13 mouse cellular contexts compared by ENCODE assay signal in the genomic region with DNA sequence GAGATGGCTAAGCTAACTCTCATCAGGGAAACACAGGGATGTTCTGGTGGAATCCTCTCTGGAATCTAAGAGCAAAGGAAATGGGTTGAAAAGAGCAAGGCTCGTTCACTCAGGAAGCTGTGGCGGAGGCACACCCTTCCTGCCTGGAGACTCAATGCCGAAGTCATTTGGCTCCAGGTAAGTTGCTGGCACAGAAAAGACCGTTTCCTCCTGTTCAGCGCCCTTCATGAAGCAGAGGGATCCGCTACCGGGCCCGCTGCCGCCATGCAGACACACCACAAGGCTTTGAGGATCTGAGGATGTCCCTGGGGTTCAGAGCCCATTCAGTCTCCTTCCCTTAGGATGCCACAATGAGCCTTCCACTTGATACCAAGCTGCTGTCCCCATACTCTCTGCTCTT. TPM values are rescaled to one million over a fixed set of nuclear protein-coding genes. Genes with fewer than 3 reads are reported as not detected.
DNase-seq lines count a peak whose midpoint lies in the region; ATAC-seq and TF ChIP-seq lines count a peak whose summit lies in the region.
"Had no signal": no experiment of that assay in that cellular context is flagged by ENCODE, and none has a peak within 500 bp of the region (broad histone marks: within the 10 kb centered on the region; RNA-seq: fewer than 3 reads in every experiment).

No protein-coding gene starts in this region.

- H3K4me1 ChIP-seq in heart, embryonic 12.5 days (replicated peaks): 0 out of 2 replicates have a peak, but pooled peaks cover 3% of the 10 kb centered on the region
- no peaks in the 10 kb centered on the region for H3K4me1 ChIP-seq in forebrain, postnatal 0 days (ENCODE audit: insufficient read depth)
- H3K4me1 ChIP-seq: hindbrain, embryonic 10.5 days; neural tube, embryonic 15.5 days; stomach, embryonic 15.5 days had no signal

- H3K4me3 ChIP-seq in heart, embryonic 12.5 days: no peak overlapping the region
- H3K4me3 ChIP-seq in forebrain, postnatal 0 days (ENCODE audit: low read depth, low read length): no peak overlapping the region
- H3K4me3 ChIP-seq: hindbrain, embryonic 10.5 days; neural tube, embryonic 15.5 days; stomach, embryonic 15.5 days had no signal

- TF ChIP-seq CTCF in forebrain, postnatal 0 days (IDR thresholded peaks at IDR 0.05; ENCODE audit: low read depth): no peak

- no peak overlapping the region for H3K4me2 ChIP-seq in heart, embryonic 12.5 days
- H3K4me2 ChIP-seq in forebrain, postnatal 0 days (ENCODE audit: low read depth): no peak overlapping the region
- H3K4me2 ChIP-seq: midbrain, embryonic 11.5 days; neural tube, embryonic 15.5 days; stomach, embryonic 15.5 days had no signal

- H3K9me3 ChIP-seq in heart, embryonic 12.5 days (replicated peaks): no peaks in the 10 kb centered on the region
- H3K9me3 ChIP-seq in forebrain, postnatal 0 days (ENCODE audit: low read length): no peaks in the 10 kb centered on the region
- H3K9me3 ChIP-seq: hindbrain, embryonic 10.5 days; neural tube, embryonic 15.5 days; stomach, embryonic 15.5 days had no signal

- peak; percentile 96 for DNase-seq in heart, adult 11 months
- peak; percentile 40 for DNase-seq in ZHBTc4 (ENCODE audit: low read depth, low spot score)
- DNase-seq in kidney, adult 18-20 months: peak; percentile 31
- DNase-seq in lung, postnatal 25 days (ENCODE audit: low spot score): peak; percentile 16
- no peak for DNase-seq in neural tube, embryonic 10.5 days (ENCODE audit: extremely low spot score, low spot score)
- no peak for DNase-seq in forebrain, postnatal 0 days
- DNase-seq: layer of hippocampus, adult 9-11 months; right cerebral cortex, postnatal 14 days had no signal

- ATAC-seq in heart, embryonic 12.5 days (ENCODE audit: insufficient number of reproducible peaks, low FRiP score): no peak
- no peak for ATAC-seq in forebrain, postnatal 0 days

- H3K36me3 ChIP-seq in heart, embryonic 12.5 days: no peaks in the 10 kb centered on the region
- H3K36me3 ChIP-seq in forebrain, postnatal 0 days (ENCODE audit: insufficient read depth): no peaks in the 10 kb centered on the region
- H3K36me3 ChIP-seq: hindbrain, embryonic 10.5 days; neural tube, embryonic 15.5 days; stomach, embryonic 15.5 days had no signal

- no peak overlapping the region for H3K9ac ChIP-seq in heart, embryonic 12.5 days
- H3K9ac ChIP-seq in forebrain, postnatal 0 days: no peak overlapping the region
- H3K9ac ChIP-seq: neural tube, embryonic 15.5 days; stomach, embryonic 15.5 days had no signal

- no peaks in the 10 kb centered on the region for H3K27me3 ChIP-seq in heart, embryonic 12.5 days (replicated peaks)
- H3K27me3 ChIP-seq in forebrain, postnatal 0 days (ENCODE audit: insufficient read depth, low read length): no peaks in the 10 kb centered on the region
- H3K27me3 ChIP-seq: neural tube, embryonic 15.5 days; stomach, embryonic 15.5 days had no signal

- H3K27ac ChIP-seq in heart, embryonic 12.5 days (ENCODE audit: poor library complexity, severe bottlenecking): no peak overlapping the region
- no peak overlapping the region for H3K27ac ChIP-seq in forebrain, postnatal 0 days (ENCODE audit: low read depth, low read length)
- H3K27ac ChIP-seq: hindbrain, embryonic 10.5 days; neural tube, embryonic 15.5 days; stomach, embryonic 15.5 days had no signal

- 70% methylated on average over 9 of the region's 9 CpGs for WGBS in heart, embryonic 12.5 days
- WGBS in forebrain, postnatal 0 days: 80% methylated on average over 9 of the region's 9 CpGs

RNA-seq across cellular contexts. Expression of gene Cript, which starts 37.3 kb away (rescaled TPM):
- 115 TPM in 2 replicates for polyA plus RNA-seq in heart, embryonic 12.5 days (2016; fragmentation: Nextera tagmentation; extraction: Ambion mirVana)
- total RNA-seq in forebrain, postnatal 0 days (2014; rRNA removed): 82.7 and 109 TPM in 2 replicates
- polyA plus RNA-seq in forebrain, postnatal 0 days (2015; fragmentation: Nextera tagmentation; extraction: Ambion mirVana): 215 and 249 TPM in 2 replicates

RNA-seq across cellular contexts. Expression of gene Pigf, which starts 37.4 kb away (rescaled TPM):
- 16.9 and 21.5 TPM in 2 replicates for polyA plus RNA-seq in heart, embryonic 12.5 days (2016; fragmentation: Nextera tagmentation; extraction: Ambion mirVana)
- 18.2 and 19.1 TPM in 2 replicates for total RNA-seq in forebrain, postnatal 0 days (2014; rRNA removed)
- 28.7 and 34.0 TPM in 2 replicates for polyA plus RNA-seq in forebrain, postnatal 0 days (2015; fragmentation: Nextera tagmentation; extraction: Ambion mirVana)

RNA-seq across cellular contexts. Expression of gene Socs5, which starts 44.8 kb away (rescaled TPM):
- 13.5 and 17.0 TPM in 2 replicates for polyA plus RNA-seq in heart, embryonic 12.5 days (2016; fragmentation: Nextera tagmentation; extraction: Ambion mirVana)
- total RNA-seq in forebrain, postnatal 0 days (2014; rRNA removed): 17.0 and 20.2 TPM in 2 replicates
- polyA plus RNA-seq in forebrain, postnatal 0 days (2015; fragmentation: Nextera tagmentation; extraction: Ambion mirVana): 9.0 and 11.8 TPM in 2 replicates

Comparison
In these comparisons a context has a peak if more than half of its experiments do, and no peak if none do; other contexts are left out.
1. DNase-seq: peak in heart, adult 11 months (single experiment), ZHBTc4 (single experiment), kidney, adult 18-20 months (single experiment) and lung, postnatal 25 days (single experiment); none in neural tube, embryonic 10.5 days (single experiment) and forebrain, postnatal 0 days (single experiment).